Mouse (Mus musculus) midbrain, embryonic 10.5 days (tissue): ENCODE measurements around the gene Pold1. TPM values are rescaled to one million over a fixed set of nuclear protein-coding genes. Genes with fewer than 3 reads are reported as not detected.

ENCODE experiments used
- DNase-seq: peaks from one replicate; pipeline ENCODE4 v3.0.0-alpha.2; 2017; ENCODE audit warnings: low spot score
- H3K27ac ChIP-seq: fragments of 300-500 bp; sonication (generic); replicated peaks from 2 replicates; pipeline ENCODE4 v1.5.1; 2016; ENCODE audit warnings: mild to moderate bottlenecking
- H3K27me3 ChIP-seq: fragments of 300-500 bp; sonication (generic); 2 replicates; pipeline ENCODE4 v1.6.1; 2016; ENCODE audit warnings: low read depth, mild to moderate bottlenecking; ENCODE audit not compliant: poor library complexity, severe bottlenecking
- H3K36me3 ChIP-seq: fragments of 300-500 bp; sonication (generic); 2 replicates; pipeline ENCODE4 v1.6.1; 2016; ENCODE audit warnings: mild to moderate bottlenecking, moderate library complexity
- H3K4me1 ChIP-seq: fragments of 300-500 bp; sonication (generic); 2 replicates; pipeline ENCODE4 v1.6.1; 2016
- H3K4me3 ChIP-seq: fragments of 300-500 bp; sonication (generic); 2 replicates; pipeline ENCODE4 v1.5.1; 2016; ENCODE audit warnings: mild to moderate bottlenecking, moderate library complexity
- H3K9me3 ChIP-seq: fragments of 300-500 bp; sonication (generic); replicated peaks from 2 replicates; pipeline ENCODE4 v1.6.1; 2016; ENCODE audit warnings: mild to moderate bottlenecking
- WGBS: fragments of 180-500 bp; shearing (Covaris S2); methylation state at CpG from one replicate; pipeline ENCODE4 v1.1.7; 2016; 5-methylcytosine and 5-hydroxymethylcytosine counted together
- polyA plus RNA-seq: library from polyadenylated mRNA; unstranded; fragments of >200 nt; fragmentation: Nextera tagmentation; extraction: Ambion mirVana; gene quantifications from 2 replicates; pipeline ENCODE4 v1.2.1, GENCODE M21; 2016

Pold1 gene
- polyA plus RNA-seq, 1 experiment from 2014 or later = 179 TPM

- peaks cover under 1% of the 10 kb centered on the region; the same call in 1 of the 2 replicates for H3K9me3 ChIP-seq
- WGBS = 82% methylated on average over 22 of the region's 22 CpGs
- H3K4me1 ChIP-seq = peaks cover 38% of the 10 kb centered on the region
- no peak overlapping the region for H3K27ac ChIP-seq
- H3K36me3 ChIP-seq = peaks cover 38% of the 10 kb centered on the region
- H3K4me3 ChIP-seq = peak overlapping the region; percentile 79; the same call in 1 of the 2 replicates
- H3K27me3 ChIP-seq = no peaks in the 10 kb centered on the region
- DNase-seq = no peak
Measured at GRCm38 (mm10) chr7:44551731-44552130, 3.1 kb upstream of the Pold1 start.

GRCm38 (mm10) chr7:44551301-44551700 is 2.7 kb upstream of the Pold1 start:
- Histone ChIP-seq H3K27ac (no peak overlapping the region), H3K9me3 (peaks cover 5% of the 10 kb centered on the region; the same call in 1 of the 2 replicates), H3K4me3 (no peak overlapping the region), H3K27me3 (no peaks in the 10 kb centered on the region), H3K4me1 (peaks cover 39% of the 10 kb centered on the region), H3K36me3 (peaks cover 42% of the 10 kb centered on the region)
- no peak for DNase-seq
- 94% methylated on average over 21 of the region's 21 CpGs for WGBS

- 94% methylated on average over 12 of the region's 12 CpGs for WGBS
- Histone ChIP-seq H3K4me3 (no peak overlapping the region), H3K36me3 (peaks cover 50% of the 10 kb centered on the region), H3K4me1 (peaks cover 39% of the 10 kb centered on the region), H3K27me3 (no peaks in the 10 kb centered on the region), H3K9me3 (peaks cover 9% of the 10 kb centered on the region; the same call in 1 of the 2 replicates), H3K27ac (no peak overlapping the region)
- no peak for DNase-seq
Measured at GRCm38 (mm10) chr7:44550409-44550678, 1.7 kb upstream of the Pold1 start.

DNA sequence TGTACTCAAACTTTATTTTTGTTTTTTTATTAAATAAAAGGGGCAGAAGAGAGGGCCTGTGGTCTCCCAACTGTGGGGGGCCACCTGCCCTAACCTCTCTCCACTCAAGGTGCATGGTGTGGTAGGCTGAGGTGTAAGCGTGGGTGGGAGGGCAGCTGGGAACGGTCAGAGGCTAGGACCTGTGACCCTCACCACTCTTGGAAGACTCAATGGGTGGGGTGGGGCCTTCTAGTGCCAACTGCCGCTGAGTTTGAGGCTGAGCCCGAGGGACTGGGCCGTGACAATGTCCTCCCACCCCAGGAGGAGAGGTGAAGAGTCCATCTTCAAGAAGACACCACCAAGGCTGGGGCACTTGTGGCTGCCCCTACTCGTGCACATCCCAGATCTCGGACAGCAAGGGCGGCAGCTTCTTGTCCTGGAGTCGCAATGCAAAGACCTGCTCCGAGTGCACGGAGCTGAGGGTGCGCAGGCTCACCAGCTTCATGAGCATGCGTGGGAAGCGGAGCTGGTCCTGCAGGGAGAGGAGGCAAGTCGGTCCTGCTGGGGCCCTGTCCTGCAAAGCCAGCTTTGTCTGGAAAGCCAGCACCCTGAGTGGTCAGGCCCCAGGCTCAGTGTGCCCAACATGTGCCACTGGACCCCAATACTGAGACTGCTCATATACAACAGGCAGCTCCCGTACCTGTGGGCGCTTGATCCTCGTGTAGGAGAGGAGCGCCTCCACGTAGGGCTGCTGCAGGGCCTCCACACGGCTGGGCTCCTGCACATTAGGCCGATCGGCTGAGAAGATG is 1.2 kb upstream of the Pold1 start:
- no peak overlapping the region for H3K27ac ChIP-seq
- no peak for DNase-seq
- peaks cover 9% of the 10 kb centered on the region; the same call in 1 of the 2 replicates for H3K9me3 ChIP-seq
- 95% methylated on average over 23 of the region's 23 CpGs for WGBS
- no peaks in the 10 kb centered on the region for H3K27me3 ChIP-seq
- peaks cover 53% of the 10 kb centered on the region for H3K36me3 ChIP-seq
- H3K4me3 ChIP-seq = no peak overlapping the region
- H3K4me1 ChIP-seq = peaks cover 39% of the 10 kb centered on the region

GRCm38 (mm10) chr7:44547725-44548124 is 924 bp downstream of the Pold1 start:
- H3K27me3 ChIP-seq = no peaks in the 10 kb centered on the region
- peak overlapping the region; percentile 91 for H3K27ac ChIP-seq
- peaks cover 62% of the 10 kb centered on the region for H3K36me3 ChIP-seq
- DNase-seq = no peak
- WGBS = 39% methylated on average over 5 of the region's 5 CpGs
- H3K4me3 ChIP-seq = peak overlapping the region; percentile 77
- peaks cover 9% of the 10 kb centered on the region; the same call in 1 of the 2 replicates for H3K9me3 ChIP-seq
- H3K4me1 ChIP-seq = peaks cover 26% of the 10 kb centered on the region

- Histone ChIP-seq H3K27ac (0 out of 2 replicates have a peak overlapping the region, but pooled peaks have one; percentile 91), H3K9me3 (peaks cover 9% of the 10 kb centered on the region; the same call in 1 of the 2 replicates), H3K36me3 (peaks cover 63% of the 10 kb centered on the region), H3K4me3 (peak overlapping the region; percentile 77), H3K27me3 (no peaks in the 10 kb centered on the region), H3K4me1 (peaks cover 20% of the 10 kb centered on the region)
- no peak for DNase-seq
- 98% methylated on average over 13 of the region's 13 CpGs for WGBS
Measured at GRCm38 (mm10) chr7:44547041-44547440, 1.6 kb downstream of the Pold1 start.

GRCm38 (mm10) chr7:44546274-44546673 is 2.4 kb downstream of the Pold1 start:
- Histone ChIP-seq H3K36me3 (peaks cover 63% of the 10 kb centered on the region), H3K4me3 (no peak overlapping the region), H3K9me3 (peaks cover 9% of the 10 kb centered on the region; the same call in 1 of the 2 replicates), H3K27ac (no peak overlapping the region), H3K27me3 (no peaks in the 10 kb centered on the region), H3K4me1 (peaks cover 19% of the 10 kb centered on the region)
- no peak for DNase-seq
- WGBS = 93% methylated on average over 3 of the region's 3 CpGs

- Histone ChIP-seq H3K27me3 (no peaks in the 10 kb centered on the region), H3K4me1 (peaks cover 14% of the 10 kb centered on the region), H3K36me3 (peaks cover 75% of the 10 kb centered on the region), H3K4me3 (no peak overlapping the region), H3K27ac (no peak overlapping the region), H3K9me3 (peaks cover 9% of the 10 kb centered on the region; the same call in 1 of the 2 replicates)
- 79% methylated on average over 12 of the region's 12 CpGs for WGBS
- no peak for DNase-seq
Measured at GRCm38 (mm10) chr7:44543071-44543470, 5.6 kb downstream of the Pold1 start.

DNA sequence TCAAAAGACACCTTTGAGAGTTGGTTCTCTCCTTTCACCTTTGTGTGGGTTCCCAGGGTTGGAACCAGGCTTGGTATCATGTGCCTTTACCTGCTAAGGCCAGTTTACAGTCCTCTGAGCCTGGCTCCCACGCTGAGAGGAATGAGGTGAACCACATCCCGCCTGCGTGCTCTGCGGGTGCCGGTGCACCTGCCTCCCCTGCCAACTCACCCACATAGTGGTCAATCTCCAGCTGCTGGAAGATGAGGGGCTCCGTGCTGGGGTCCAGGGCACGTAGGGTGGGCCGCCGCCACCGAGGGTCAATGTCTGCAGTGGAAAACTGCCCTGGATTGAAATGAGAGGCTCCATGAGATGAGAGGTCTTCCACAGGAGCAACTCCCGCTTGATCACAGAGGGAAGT is 6.1 kb downstream of the Pold1 start:
- H3K4me3 ChIP-seq = no peak overlapping the region; the same call in 1 of the 2 replicates
- WGBS = 93% methylated on average over 11 of the region's 11 CpGs
- no peaks in the 10 kb centered on the region for H3K27me3 ChIP-seq
- no peak for DNase-seq
- H3K9me3 ChIP-seq = peaks cover 9% of the 10 kb centered on the region; the same call in 1 of the 2 replicates
- peaks cover 9% of the 10 kb centered on the region for H3K4me1 ChIP-seq
- no peak overlapping the region for H3K27ac ChIP-seq
- peaks cover 80% of the 10 kb centered on the region for H3K36me3 ChIP-seq

GRCm38 (mm10) chr7:44538756-44539624 is 9.7 kb downstream of the Pold1 start:
- H3K4me3 ChIP-seq = no peak overlapping the region
- peaks cover 96% of the 10 kb centered on the region for H3K36me3 ChIP-seq
- DNase-seq = no peak

GRCm38 (mm10) chr7:44537496-44537895 is 11.2 kb downstream of the Pold1 start:
- Histone ChIP-seq H3K9me3 (no peaks in the 10 kb centered on the region), H3K4me1 (no peaks in the 10 kb centered on the region), H3K36me3 (peaks cover 100% of the 10 kb centered on the region), H3K27ac (no peak overlapping the region), H3K27me3 (no peaks in the 10 kb centered on the region), H3K4me3 (no peak overlapping the region)
- no peak for DNase-seq
- WGBS = 93% methylated on average over 13 of the region's 13 CpGs

More at GRCm38 (mm10) chr7:44538756-44539624, 9.7 kb downstream of the Pold1 start:
- Histone ChIP-seq H3K4me1 (no peaks in the 10 kb centered on the region), H3K27me3 (no peaks in the 10 kb centered on the region), H3K9me3 (no peaks in the 10 kb centered on the region), H3K27ac (no peak overlapping the region)
- WGBS = 94% methylated on average over 41 of the region's 41 CpGs

- Histone ChIP-seq H3K27ac (no peak overlapping the region), H3K27me3 (no peaks in the 10 kb centered on the region), H3K4me1 (no peaks in the 10 kb centered on the region), H3K9me3 (no peaks in the 10 kb centered on the region), H3K36me3 (peaks cover 99% of the 10 kb centered on the region), H3K4me3 (no peak overlapping the region)
- DNase-seq = no peak
- WGBS = 84% methylated on average over 7 of the region's 7 CpGs
Measured at GRCm38 (mm10) chr7:44537009-44537408, 11.6 kb downstream of the Pold1 start.
